Mouse (Mus musculus) forebrain, embryonic 13.5 days (tissue): ENCODE data around the gene Ercc6l. TPM values are rescaled to one million over a fixed set of nuclear protein-coding genes. Genes with fewer than 3 reads are reported as not detected.

Source experiments
- ATAC-seq: fragments of 200-750 bp; cut with Nextera tagmentation; 2 replicates; pipeline ENCODE4 v1.8.0; 2017
- H3K27ac ChIP-seq: fragments of 300-500 bp; sonication (generic); 2 replicates; pipeline ENCODE4 v1.5.1; 2015; ENCODE audit warnings: inconsistent platforms, mild to moderate bottlenecking, moderate library complexity
- H3K27me3 ChIP-seq: fragments of 300-500 bp; sonication (generic); 2 replicates; pipeline ENCODE4 v1.6.1; 2015; ENCODE audit warnings: mild to moderate bottlenecking, inconsistent platforms
- H3K36me3 ChIP-seq: fragments of 300-500 bp; sonication (generic); 2 replicates; pipeline ENCODE4 v1.6.1; 2015; ENCODE audit warnings: mild to moderate bottlenecking, inconsistent platforms; ENCODE audit not compliant: poor library complexity, severe bottlenecking
- H3K4me1 ChIP-seq: fragments of 300-500 bp; sonication (generic); 2 replicates; pipeline ENCODE4 v1.6.1; 2015; ENCODE audit warnings: inconsistent platforms
- H3K4me2 ChIP-seq: fragments of 300-500 bp; sonication (generic); 2 replicates; pipeline ENCODE4 v1.6.1; 2015; ENCODE audit warnings: inconsistent platforms, mild to moderate bottlenecking, moderate library complexity
- H3K4me3 ChIP-seq: fragments of 300-500 bp; sonication (generic); 2 replicates; pipeline ENCODE4 v1.5.1; 2015; ENCODE audit warnings: mild to moderate bottlenecking, inconsistent platforms
- H3K9ac ChIP-seq: fragments of 300-500 bp; sonication (generic); 2 replicates; pipeline ENCODE4 v1.6.1; 2015; ENCODE audit warnings: mild to moderate bottlenecking, inconsistent platforms
- H3K9me3 ChIP-seq: fragments of 300-500 bp; sonication (generic); replicated peaks from 2 replicates; pipeline ENCODE4 v1.6.1; 2016; ENCODE audit warnings: inconsistent platforms
- WGBS: fragments of 180-500 bp; shearing (Covaris S2); methylation state at CpG from one replicate; pipeline ENCODE4 v1.1.7; 2015; 5-methylcytosine and 5-hydroxymethylcytosine counted together
- polyA plus RNA-seq: library from polyadenylated mRNA; unstranded; fragments of >200 nt; fragmentation: Nextera tagmentation; extraction: Ambion mirVana; gene quantifications from 2 replicates; pipeline ENCODE4 v1.2.1, GENCODE M21; 2015

The Ercc6l gene
- polyA plus RNA-seq, 1 experiment from 2014 or later, result 9.8 TPM

DNA sequence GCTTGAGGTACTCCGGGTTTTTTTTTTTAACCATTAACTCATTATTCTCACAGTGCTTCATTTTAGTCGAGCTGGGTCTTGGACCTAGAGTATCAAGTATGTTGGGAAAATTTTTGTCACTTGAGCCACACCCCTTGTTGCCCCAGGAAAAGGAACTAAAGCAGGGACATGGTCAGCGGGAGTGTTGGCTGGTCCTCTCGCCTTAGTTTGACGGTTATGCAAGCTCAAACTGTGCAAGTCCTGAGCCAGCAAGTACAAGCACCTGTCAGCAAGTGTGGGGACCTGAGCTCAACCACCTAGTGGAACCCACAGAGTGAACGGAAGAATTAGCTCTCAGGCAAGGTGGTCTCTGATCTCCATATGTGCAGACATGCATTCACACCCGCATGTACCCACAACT lies 55.0 kb downstream of the Ercc6l start:
- Histone ChIP-seq H3K4me2 (no peak overlapping the region), H3K9ac (no peak overlapping the region), H3K27me3 (no peaks in the 10 kb centered on the region), H3K9me3 (no peaks in the 10 kb centered on the region), H3K4me1 (no peaks in the 10 kb centered on the region), H3K4me3 (no peak overlapping the region), H3K36me3 (no peaks in the 10 kb centered on the region), H3K27ac (no peak overlapping the region)
- no peak for ATAC-seq
- WGBS, result 60% methylated on average over 7 of the region's 7 CpGs

- H3K36me3 ChIP-seq, result no peaks in the 10 kb centered on the region
- no peaks in the 10 kb centered on the region for H3K9me3 ChIP-seq
- H3K27me3 ChIP-seq, result peaks cover 3% of the 10 kb centered on the region; the same call in 1 of the 2 replicates
- no peak overlapping the region for H3K9ac ChIP-seq
- H3K27ac ChIP-seq, result no peak overlapping the region
- 81% methylated on average over 7 of the region's 7 CpGs for WGBS
- H3K4me2 ChIP-seq, result no peak overlapping the region
- H3K4me3 ChIP-seq, result no peak overlapping the region
- no peak for ATAC-seq
- no peaks in the 10 kb centered on the region for H3K4me1 ChIP-seq
Observed at GRCm38 (mm10) chrX:102094381-102094904, 62.4 kb downstream of the Ercc6l start.

Other genes with a start within 250 kb of the Ercc6l start
- gene Rtl5, start 85.8 kb downstream of the Ercc6l start, polyA plus RNA-seq, result 9.4 and 10.3 TPM in 2 replicates
- 70.5 and 86.0 TPM in 2 replicates for gene Pin4, start 37.6 kb downstream of the Ercc6l start, polyA plus RNA-seq
- 577 and 591 TPM in 2 replicates for gene Rps4x, start 32.3 kb upstream of the Ercc6l start, polyA plus RNA-seq
- gene Cited1, start 95.1 kb upstream of the Ercc6l start, polyA plus RNA-seq, result 8.2 and 8.5 TPM in 2 replicates